Mouse (Mus musculus): ENCODE results near the gene Rab34.

DNA sequence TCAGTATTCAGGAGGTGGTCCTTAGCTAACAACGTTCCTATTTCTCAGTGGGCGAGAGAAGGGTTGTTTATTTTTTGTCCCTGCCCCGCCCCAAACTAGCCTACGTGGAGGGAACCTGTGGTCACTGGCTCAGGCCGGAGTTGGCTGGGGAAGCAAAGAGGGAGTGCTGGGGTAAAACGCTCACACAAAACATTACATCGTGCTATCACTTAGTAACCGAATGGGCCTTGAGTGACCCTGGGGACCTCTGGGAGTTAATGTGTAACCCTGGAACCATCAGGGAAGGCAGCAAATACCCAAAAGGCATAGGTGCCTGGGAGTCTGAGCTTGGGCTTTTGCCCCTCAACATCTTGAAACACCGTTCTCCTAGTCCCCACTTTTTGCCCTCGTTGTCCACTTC, 10.8 kb upstream of the Rab34 start:
- no peak for TF ChIP-seq POLR2A (IDR thresholded peaks at IDR 0.05; ENCODE audit: borderline replicate concordance, insufficient read depth, low read length)
- no peak for TF ChIP-seq CTCF (IDR thresholded peaks at IDR 0.05; ENCODE audit: borderline replicate concordance, insufficient read depth, low read depth, low read length)

All from cerebellum, adult 2 months (tissue).